Mouse (Mus musculus) hindbrain, embryonic 14.5 days (tissue): Measurements from ENCODE around the gene Trcg1. TPM values are rescaled to one million over a fixed set of nuclear protein-coding genes. Genes with fewer than 3 reads are reported as not detected.
"Not testable (repeated sequence)": the region's sequence is repeated elsewhere in the genome, so short reads cannot be mapped to it uniquely, and the experiment has no call there.

Experiments
- ATAC-seq: fragments of 200-750 bp; cut with Nextera tagmentation; 2 replicates; pipeline ENCODE4 v1.8.0; 2017; ENCODE audit warnings: moderate number of reproducible peaks, mild to moderate bottlenecking, moderate TSS enrichment, moderate library complexity; ENCODE audit not compliant: low FRiP score
- DNase-seq: peaks from one replicate; pipeline ENCODE4 v3.0.0-alpha.2; 2015; ENCODE audit warnings: low spot score
- H3K27ac ChIP-seq: fragments of 300-500 bp; sonication (generic); 2 replicates; pipeline ENCODE4 v1.5.1; 2014; ENCODE audit warnings: mild to moderate bottlenecking, moderate library complexity
- H3K27me3 ChIP-seq: fragments of 300-500 bp; sonication (generic); 2 replicates; pipeline ENCODE4 v1.6.1; 2014; ENCODE audit warnings: mild to moderate bottlenecking, low read length, mixed read lengths; ENCODE audit not compliant: control insufficient read depth, insufficient read depth
- H3K36me3 ChIP-seq: fragments of 300-500 bp; sonication (generic); replicated peaks from 2 replicates; pipeline ENCODE4 v1.6.1; 2014; ENCODE audit not compliant: control insufficient read depth, insufficient read depth
- H3K4me1 ChIP-seq: fragments of 300-500 bp; sonication (generic); replicated peaks from 2 replicates; pipeline ENCODE4 v1.6.1; 2014; ENCODE audit warnings: antibody characterized with exemption, low read length, mixed read lengths; ENCODE audit not compliant: control insufficient read depth, insufficient read depth
- H3K4me2 ChIP-seq: fragments of 300-500 bp; sonication (generic); replicated peaks from 2 replicates; pipeline ENCODE4 v1.6.1; 2014; ENCODE audit warnings: mild to moderate bottlenecking, moderate library complexity
- H3K4me3 ChIP-seq: fragments of 300-500 bp; sonication (generic); replicated peaks from 2 replicates; pipeline ENCODE4 v1.5.1; 2014; ENCODE audit warnings: mild to moderate bottlenecking, low read length
- H3K9ac ChIP-seq: fragments of 300-500 bp; sonication (generic); 2 replicates; pipeline ENCODE4 v1.6.1; 2014
- H3K9me3 ChIP-seq: fragments of 300-500 bp; sonication (generic); 2 replicates; pipeline ENCODE4 v1.6.1; 2016; ENCODE audit warnings: low read length; ENCODE audit not compliant: control insufficient read depth
- WGBS: fragments of 180-500 bp; shearing (Covaris S2); extraction: QIAGEN DNeasy Blood & Tissue Kit; methylation state at CpG from one replicate; pipeline ENCODE4 v1.1.7; 2014; 5-methylcytosine and 5-hydroxymethylcytosine counted together
- polyA plus RNA-seq: library from polyadenylated mRNA; unstranded; fragments of >200 nt; fragmentation: Nextera tagmentation; extraction: Ambion mirVana; gene quantifications from 2 replicates; pipeline ENCODE4 v1.2.1, GENCODE M21; 2014

Gene Trcg1
- polyA plus RNA-seq, 1 experiment from 2014 or later = not detected

DNA sequence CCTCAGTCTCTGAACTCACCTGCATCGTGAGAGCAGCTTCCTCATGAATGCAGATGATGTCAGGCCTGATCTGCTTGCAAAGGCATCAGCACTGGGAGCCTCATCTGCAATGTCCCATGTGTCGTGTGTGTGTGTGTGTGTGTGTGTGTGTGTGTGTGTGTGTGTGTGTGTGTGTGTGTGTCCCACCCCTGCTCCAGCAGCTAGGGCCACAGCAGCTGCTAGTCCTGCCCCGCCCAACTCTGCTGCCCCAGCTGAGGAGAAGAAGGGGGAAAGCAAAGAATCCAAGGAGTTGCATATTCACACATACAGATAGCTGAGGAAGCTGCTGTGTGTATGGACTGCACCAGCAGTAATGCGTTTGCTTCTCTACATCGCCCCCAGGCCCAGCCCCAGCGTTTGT is 19.1 kb upstream of the Trcg1 start:
- no peak overlapping the region for H3K9ac ChIP-seq
- 81% methylated on average over 6 of the region's 6 CpGs for WGBS
- no peaks in the 10 kb centered on the region for H3K36me3 ChIP-seq
- no peak overlapping the region for H3K27ac ChIP-seq
- no peak overlapping the region for H3K4me3 ChIP-seq
- H3K9me3 ChIP-seq = no peaks in the 10 kb centered on the region
- no peak for ATAC-seq
- H3K4me1 ChIP-seq = no peaks in the 10 kb centered on the region
- no peak overlapping the region for H3K4me2 ChIP-seq
- no peaks in the 10 kb centered on the region for H3K27me3 ChIP-seq
- DNase-seq = no peak

GRCm38 (mm10) chr9:57218776-57219175 is 17.6 kb upstream of the Trcg1 start:
- H3K36me3 ChIP-seq = no peaks in the 10 kb centered on the region
- no peak overlapping the region for H3K4me2 ChIP-seq
- H3K4me3 ChIP-seq = no peak overlapping the region
- H3K27me3 ChIP-seq = no peaks in the 10 kb centered on the region
- no peak overlapping the region for H3K9ac ChIP-seq
- ATAC-seq (no peak), DNase-seq (no peak)
- 94% methylated on average over 5 of the region's 5 CpGs for WGBS
- no peak overlapping the region for H3K27ac ChIP-seq
- H3K9me3 ChIP-seq = no peaks in the 10 kb centered on the region
- no peaks in the 10 kb centered on the region for H3K4me1 ChIP-seq

- H3K27me3 ChIP-seq = no peaks in the 10 kb centered on the region
- no peaks in the 10 kb centered on the region for H3K9me3 ChIP-seq
- no peak for ATAC-seq
- H3K36me3 ChIP-seq = no peaks in the 10 kb centered on the region
- 100% methylated on average over 1 of the region's 1 CpGs for WGBS
- H3K4me2 ChIP-seq = no peak overlapping the region
- no peak overlapping the region for H3K27ac ChIP-seq
- no peak for DNase-seq
- H3K4me3 ChIP-seq = no peak overlapping the region
- H3K4me1 ChIP-seq = no peaks in the 10 kb centered on the region
- no peak overlapping the region for H3K9ac ChIP-seq
These were observed 16.8 kb upstream of the Trcg1 start for GRCm38 (mm10) chr9:57219511-57219910.

GRCm38 (mm10) chr9:57220356-57220755 is 16.0 kb upstream of the Trcg1 start:
- Histone ChIP-seq H3K9ac (no peak overlapping the region), H3K36me3 (no peaks in the 10 kb centered on the region), H3K4me3 (no peak overlapping the region), H3K4me1 (no peaks in the 10 kb centered on the region), H3K9me3 (no peaks in the 10 kb centered on the region), H3K27me3 (no peaks in the 10 kb centered on the region), H3K27ac (no peak overlapping the region), H3K4me2 (no peak overlapping the region)
- DNase-seq (peak; percentile 75), ATAC-seq (no peak)
- WGBS = 20% methylated on average over 6 of the region's 6 CpGs

GRCm38 (mm10) chr9:57223341-57223740 is 13.0 kb upstream of the Trcg1 start:
- Histone ChIP-seq H3K4me1 (no peaks in the 10 kb centered on the region), H3K36me3 (no peaks in the 10 kb centered on the region), H3K4me3 (no peak overlapping the region), H3K27ac (no peak overlapping the region), H3K9me3 (no peaks in the 10 kb centered on the region), H3K27me3 (no peaks in the 10 kb centered on the region), H3K9ac (no peak overlapping the region), H3K4me2 (no peak overlapping the region)
- DNase-seq (no peak), ATAC-seq (no peak)

DNA sequence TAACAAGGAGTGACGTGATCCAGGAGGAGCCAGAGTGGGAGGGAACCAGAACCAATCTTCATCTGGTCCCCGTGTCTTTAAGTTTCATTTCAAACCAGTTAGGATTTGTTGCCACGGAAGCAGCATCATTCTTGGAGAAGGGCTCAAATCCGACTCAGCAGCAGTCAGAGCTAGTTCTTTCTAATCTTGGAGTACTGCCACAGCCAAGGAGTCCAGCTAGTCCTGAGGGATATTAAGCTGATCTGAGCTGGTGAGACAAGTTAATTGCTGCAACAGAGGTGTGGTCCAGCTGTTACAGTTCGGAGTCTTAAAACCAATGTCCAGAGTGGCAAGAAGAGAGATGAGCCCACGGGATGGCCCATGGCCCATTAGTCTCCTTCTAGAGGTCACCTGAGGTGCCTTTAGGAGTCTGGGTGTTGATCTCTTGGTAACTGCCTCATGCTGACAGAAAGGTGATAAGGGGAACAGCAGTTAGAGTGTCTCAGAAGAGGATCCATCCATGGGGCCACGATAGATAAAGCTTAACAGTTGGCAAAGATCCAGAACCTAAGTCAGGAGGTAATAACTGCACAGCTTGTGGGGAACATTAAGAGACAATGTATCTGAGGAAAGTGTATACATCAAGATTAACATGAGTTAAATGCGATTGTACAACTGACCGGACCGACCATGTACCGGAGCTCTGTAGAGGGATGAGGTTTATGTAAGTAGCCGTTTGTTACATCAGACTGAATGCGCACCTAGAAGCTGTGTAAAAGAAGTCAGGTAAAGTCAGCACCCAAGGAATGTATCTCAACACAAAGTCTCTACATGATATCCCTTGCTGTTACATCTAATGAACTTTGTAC is 10.4 kb upstream of the Trcg1 start:
- WGBS = 83% methylated on average over 13 of the region's 13 CpGs
- H3K36me3 ChIP-seq = no peaks in the 10 kb centered on the region
- no peaks in the 10 kb centered on the region for H3K9me3 ChIP-seq
- H3K27me3 ChIP-seq = no peaks in the 10 kb centered on the region
- H3K9ac ChIP-seq = no peak overlapping the region
- DNase-seq = no peak
- no peak overlapping the region for H3K4me3 ChIP-seq
- H3K4me1 ChIP-seq = no peaks in the 10 kb centered on the region
- no peak for ATAC-seq
- H3K4me2 ChIP-seq = no peak overlapping the region
- H3K27ac ChIP-seq = no peak overlapping the region

- H3K9me3 ChIP-seq, H3K27me3 ChIP-seq, H3K4me3 ChIP-seq, H3K9ac ChIP-seq, H3K27ac ChIP-seq, H3K4me2 ChIP-seq, ATAC-seq, DNase-seq, H3K4me1 ChIP-seq, H3K36me3 ChIP-seq: not testable (repeated sequence)
- 89% methylated on average over 6 of the region's 6 CpGs for WGBS
These were observed 9.7 kb upstream of the Trcg1 start for GRCm38 (mm10) chr9:57226628-57227122.

GRCm38 (mm10) chr9:57227203-57227602 is 9.2 kb upstream of the Trcg1 start:
- Histone ChIP-seq H3K9me3 (no peaks in the 10 kb centered on the region), H3K27me3 (no peaks in the 10 kb centered on the region), H3K4me3 (no peak overlapping the region), H3K4me1 (no peaks in the 10 kb centered on the region), H3K27ac (no peak overlapping the region), H3K9ac (no peak overlapping the region), H3K36me3 (no peaks in the 10 kb centered on the region), H3K4me2 (no peak overlapping the region)
- 68% methylated on average over 5 of the region's 5 CpGs for WGBS
- ATAC-seq (no peak), DNase-seq (no peak)

GRCm38 (mm10) chr9:57228186-57228585 is 8.2 kb upstream of the Trcg1 start:
- DNase-seq (no peak), ATAC-seq (no peak)
- WGBS = 78% methylated on average over 4 of the region's 4 CpGs
- Histone ChIP-seq H3K9ac (no peak overlapping the region), H3K9me3 (no peaks in the 10 kb centered on the region), H3K4me2 (no peak overlapping the region), H3K36me3 (no peaks in the 10 kb centered on the region), H3K27ac (no peak overlapping the region), H3K27me3 (no peaks in the 10 kb centered on the region), H3K4me3 (no peak overlapping the region), H3K4me1 (no peaks in the 10 kb centered on the region)
